Mouse (Mus musculus): ENCODE data around the gene Gpr35. TPM values are rescaled to one million over a fixed set of nuclear protein-coding genes. Genes with fewer than 3 reads are reported as not detected.
A peak's percentile ranks its signal among the peaks of the same experiment; 100 is the strongest.

Gene Gpr35
- polyA plus RNA-seq, 1 experiment from 2014 or later = 0.37 TPM

GRCm38 (mm10) chr1:92911721-92912138, 38.9 kb upstream of the Gpr35 start:
- Histone ChIP-seq H3K27ac (peak overlapping the region; percentile 73), H3K36me3 (peaks cover 31% of the 10 kb centered on the region), H3K9me3 (replicated peaks) (no peaks in the 10 kb centered on the region), H3K4me3 (replicated peaks) (peak overlapping the region; percentile 80), H3K4me1 (replicated peaks) (peaks cover 55% of the 10 kb centered on the region), H3K9ac (peak overlapping the region; percentile 84), H3K27me3 (no peaks in the 10 kb centered on the region), H3K4me2 (peak overlapping the region; percentile 95)
- ATAC-seq (ENCODE audit: low read depth) (no peak), DNase-seq (no peak)
- 43% methylated on average over 8 of the region's 8 CpGs for WGBS (ENCODE audit: insufficient replicate concordance)

- Histone ChIP-seq H3K9ac (peak overlapping the region; percentile 84; the same call in 1 of the 2 replicates), H3K4me2 (peak overlapping the region; percentile 95), H3K27me3 (no peaks in the 10 kb centered on the region), H3K36me3 (peaks cover 37% of the 10 kb centered on the region), H3K27ac (no peak overlapping the region), H3K4me3 (replicated peaks) (peak overlapping the region; percentile 80), H3K4me1 (replicated peaks) (peaks cover 54% of the 10 kb centered on the region), H3K9me3 (replicated peaks) (no peaks in the 10 kb centered on the region)
- DNase-seq = no peak
- no peak for ATAC-seq (ENCODE audit: low read depth)
- 50% methylated on average over 1 of the region's 1 CpGs for WGBS (ENCODE audit: insufficient replicate concordance)
These were observed 38.4 kb upstream of the Gpr35 start for GRCm38 (mm10) chr1:92912286-92912685.

GRCm38 (mm10) chr1:92914239-92914638, 36.4 kb upstream of the Gpr35 start:
- Histone ChIP-seq H3K27me3 (no peaks in the 10 kb centered on the region), H3K4me3 (replicated peaks) (no peak overlapping the region), H3K4me1 (replicated peaks) (peaks cover 35% of the 10 kb centered on the region), H3K4me2 (no peak overlapping the region), H3K9me3 (replicated peaks) (no peaks in the 10 kb centered on the region), H3K36me3 (peaks cover 56% of the 10 kb centered on the region), H3K27ac (no peak overlapping the region), H3K9ac (no peak overlapping the region)
- no peak for DNase-seq
- no peak for ATAC-seq (ENCODE audit: low read depth)
- WGBS (ENCODE audit: insufficient replicate concordance) = 68% methylated on average over 4 of the region's 4 CpGs

GRCm38 (mm10) chr1:92914993-92915392, 35.7 kb upstream of the Gpr35 start:
- DNase-seq = no peak
- Histone ChIP-seq H3K9ac (no peak overlapping the region), H3K4me2 (no peak overlapping the region), H3K27ac (no peak overlapping the region), H3K36me3 (peaks cover 64% of the 10 kb centered on the region), H3K4me3 (replicated peaks) (no peak overlapping the region), H3K9me3 (replicated peaks) (no peaks in the 10 kb centered on the region), H3K27me3 (no peaks in the 10 kb centered on the region), H3K4me1 (replicated peaks) (peaks cover 29% of the 10 kb centered on the region)
- 91% methylated on average over 11 of the region's 11 CpGs for WGBS (ENCODE audit: insufficient replicate concordance)
- no peak for ATAC-seq (ENCODE audit: low read depth)

- Histone ChIP-seq H3K27me3 (no peaks in the 10 kb centered on the region), H3K36me3 (peaks cover 69% of the 10 kb centered on the region), H3K4me1 (replicated peaks) (peaks cover 21% of the 10 kb centered on the region), H3K9me3 (replicated peaks) (no peaks in the 10 kb centered on the region), H3K9ac (no peak overlapping the region), H3K4me3 (replicated peaks) (no peak overlapping the region), H3K4me2 (no peak overlapping the region), H3K27ac (no peak overlapping the region)
- ATAC-seq (ENCODE audit: low read depth) = no peak
- WGBS (ENCODE audit: insufficient replicate concordance) = 87% methylated on average over 9 of the region's 9 CpGs
- no peak for DNase-seq
These were observed 33.9 kb upstream of the Gpr35 start for GRCm38 (mm10) chr1:92916725-92917124.

GRCm38 (mm10) chr1:92919151-92919550, 31.5 kb upstream of the Gpr35 start:
- 87% methylated on average over 11 of the region's 11 CpGs for WGBS (ENCODE audit: insufficient replicate concordance)
- Histone ChIP-seq H3K27ac (no peak overlapping the region), H3K27me3 (no peaks in the 10 kb centered on the region), H3K4me3 (replicated peaks) (no peak overlapping the region), H3K4me2 (no peak overlapping the region), H3K4me1 (replicated peaks) (peaks cover 7% of the 10 kb centered on the region), H3K9ac (no peak overlapping the region), H3K9me3 (replicated peaks) (no peaks in the 10 kb centered on the region), H3K36me3 (peaks cover 63% of the 10 kb centered on the region)
- no peak for ATAC-seq (ENCODE audit: low read depth)
- no peak for DNase-seq

GRCm38 (mm10) chr1:92919775-92920174, 30.9 kb upstream of the Gpr35 start:
- 74% methylated on average over 12 of the region's 12 CpGs for WGBS (ENCODE audit: insufficient replicate concordance)
- Histone ChIP-seq H3K36me3 (peaks cover 57% of the 10 kb centered on the region), H3K9ac (no peak overlapping the region)

GRCm38 (mm10) chr1:92920474-92921200, 30.0 kb upstream of the Gpr35 start:
- Histone ChIP-seq H3K9me3 (replicated peaks) (no peaks in the 10 kb centered on the region), H3K4me1 (replicated peaks) (peaks cover 7% of the 10 kb centered on the region), H3K27me3 (no peaks in the 10 kb centered on the region), H3K4me3 (replicated peaks) (no peak overlapping the region), H3K27ac (no peak overlapping the region), H3K36me3 (peaks cover 48% of the 10 kb centered on the region), H3K9ac (no peak overlapping the region), H3K4me2 (no peak overlapping the region)
- ATAC-seq (ENCODE audit: low read depth) = peak; percentile 45; the same call in 1 of the 2 replicates
- DNase-seq = no peak
- 52% methylated on average over 7 of the region's 7 CpGs for WGBS (ENCODE audit: insufficient replicate concordance)

More at GRCm38 (mm10) chr1:92919775-92920174, 30.9 kb upstream of the Gpr35 start:
- Histone ChIP-seq H3K9me3 (replicated peaks) (no peaks in the 10 kb centered on the region), H3K4me2 (no peak overlapping the region), H3K4me3 (replicated peaks) (no peak overlapping the region), H3K4me1 (replicated peaks) (peaks cover 7% of the 10 kb centered on the region), H3K27ac (no peak overlapping the region), H3K27me3 (no peaks in the 10 kb centered on the region)
- ATAC-seq (ENCODE audit: low read depth) = peak; percentile 19; the same call in 1 of the 2 replicates
- no peak for DNase-seq

- 77% methylated on average over 4 of the region's 4 CpGs for WGBS (ENCODE audit: insufficient replicate concordance)
- Histone ChIP-seq H3K4me1 (replicated peaks) (peaks cover 7% of the 10 kb centered on the region), H3K4me3 (replicated peaks) (no peak overlapping the region), H3K9ac (no peak overlapping the region), H3K27ac (no peak overlapping the region), H3K36me3 (peaks cover 40% of the 10 kb centered on the region), H3K27me3 (no peaks in the 10 kb centered on the region), H3K9me3 (replicated peaks) (no peaks in the 10 kb centered on the region), H3K4me2 (no peak overlapping the region)
- DNase-seq = no peak
- ATAC-seq (ENCODE audit: low read depth) = no peak
These were observed 29.2 kb upstream of the Gpr35 start for GRCm38 (mm10) chr1:92921496-92921895.

- Histone ChIP-seq H3K27ac (no peak overlapping the region), H3K4me3 (replicated peaks) (no peak overlapping the region), H3K9me3 (replicated peaks) (no peaks in the 10 kb centered on the region), H3K4me2 (no peak overlapping the region), H3K36me3 (no peaks in the 10 kb centered on the region), H3K4me1 (replicated peaks) (peaks cover 16% of the 10 kb centered on the region), H3K9ac (no peak overlapping the region), H3K27me3 (peaks cover 3% of the 10 kb centered on the region; the same call in 1 of the 2 replicates)
- 15% methylated on average over 1 of the region's 1 CpGs for WGBS (ENCODE audit: insufficient replicate concordance)
- no peak for DNase-seq
- ATAC-seq (ENCODE audit: low read depth) = no peak
These were observed 20.4 kb upstream of the Gpr35 start for GRCm38 (mm10) chr1:92930171-92930706.

- DNase-seq (no peak), ATAC-seq (ENCODE audit: low read depth) (no peak)
- peaks cover 9% of the 10 kb centered on the region; the same call in 1 of the 2 replicates for H3K36me3 ChIP-seq
- H3K4me2 ChIP-seq = peak overlapping the region; percentile 94
- no peaks in the 10 kb centered on the region for H3K9me3 ChIP-seq (replicated peaks)
- peak overlapping the region; percentile 73 for H3K4me3 ChIP-seq (replicated peaks)
- WGBS (ENCODE audit: insufficient replicate concordance) = 60% methylated on average over 4 of the region's 4 CpGs
- H3K4me1 ChIP-seq (replicated peaks) = peaks cover 28% of the 10 kb centered on the region
- H3K9ac ChIP-seq = peak overlapping the region; percentile 73
- peak overlapping the region; percentile 85 for H3K27ac ChIP-seq
- H3K27me3 ChIP-seq = no peaks in the 10 kb centered on the region; the same call in 1 of the 2 replicates
These were observed 17.1 kb upstream of the Gpr35 start for GRCm38 (mm10) chr1:92933611-92934010.
